Mouse (Mus musculus) MEL (cell line): ENCODE measurements around the gene Kif19a. TPM values are rescaled to one million over a fixed set of nuclear protein-coding genes. Genes with fewer than 3 reads are reported as not detected.

Experiments
- DNase-seq: peaks from one replicate; pipeline ENCODE4 v3.0.0; 2011; ENCODE audit warnings: low read depth, low spot score
- H3K27ac ChIP-seq: 2 replicates; pipeline ENCODE4 v1.5.1; 2012; ENCODE audit warnings: low read depth, mild to moderate bottlenecking, control low read depth, low read length, moderate library complexity; ENCODE audit not compliant: control insufficient read depth
- H3K27me3 ChIP-seq, 2 experiments: fragments of 150-350 bp in 1 of 2; sonication (generic) in 1 of 2; 2 replicates each; pipeline ENCODE4 v1.6.1; 2012; ENCODE audit warnings: low read length in 2 of 2, mild to moderate bottlenecking in 2 of 2, improper control_type of control experiment in 1 of 2, moderate library complexity in 1 of 2; ENCODE audit not compliant: insufficient read depth in 2 of 2, control insufficient read depth in 1 of 2
- H3K36me3 ChIP-seq, 2 experiments: 2 replicates each; pipeline ENCODE4 v1.6.1; 2012 to 2014; ENCODE audit warnings: low read length in 2 of 2, improper control_type of control experiment in 1 of 2, inconsistent platforms in 1 of 2, mild to moderate bottlenecking in 1 of 2; ENCODE audit not compliant: insufficient read depth in 2 of 2, control insufficient read depth in 1 of 2
- H3K4me1 ChIP-seq, 2 experiments: fragments of 150-350 bp in 1 of 2; sonication (generic) in 1 of 2; 2 replicates each; pipeline ENCODE4 v1.6.1; 2012; ENCODE audit warnings: low read length in 2 of 2, improper control_type of control experiment in 1 of 2, mild to moderate bottlenecking in 1 of 2; ENCODE audit not compliant: insufficient read depth in 2 of 2, control insufficient read depth in 1 of 2
- H3K4me3 ChIP-seq, 2 experiments: fragments of 150-350 bp in 1 of 2; sonication (generic) in 1 of 2; 2 replicates each; pipeline ENCODE4 v1.5.1; 2012; ENCODE audit warnings: low read depth in 2 of 2, low read length in 2 of 2, mild to moderate bottlenecking in 2 of 2, moderate library complexity in 2 of 2, control low read depth in 1 of 2, improper control_type of control experiment in 1 of 2; ENCODE audit not compliant: control insufficient read depth in 1 of 2, insufficient read depth in 1 of 2
- H3K79me2 ChIP-seq: 2 replicates; pipeline ENCODE4 v1.6.1; 2012; ENCODE audit warnings: mild to moderate bottlenecking, low read length, moderate library complexity; ENCODE audit not compliant: control insufficient read depth, poor library complexity, insufficient read depth
- H3K9ac ChIP-seq: 2 replicates; pipeline ENCODE4 v1.6.1; 2012; ENCODE audit warnings: low read depth, mild to moderate bottlenecking, control low read depth, low read length, moderate library complexity; ENCODE audit not compliant: control insufficient read depth, poor library complexity, severe bottlenecking
- H3K9me3 ChIP-seq: fragments of 150-350 bp; sonication (generic); replicated peaks from 2 replicates; pipeline ENCODE4 v1.6.1; 2012; ENCODE audit warnings: mild to moderate bottlenecking, low read length, improper control_type of control experiment, moderate library complexity; ENCODE audit not compliant: insufficient read depth
- BHLHE40 ChIP-seq: IDR thresholded peaks from 2 replicates; pipeline ENCODE4 v1.6.1; 2012; ENCODE audit warnings: low read depth, mild to moderate bottlenecking, inconsistent platforms, low read length, improper control_type of control experiment, borderline replicate concordance
- CHD2 ChIP-seq: IDR thresholded peaks from 2 replicates; pipeline ENCODE4 v1.6.1; 2011; ENCODE audit warnings: low read length, improper control_type of control experiment
- CTCF ChIP-seq, 3 experiments: IDR thresholded peaks in 2 of 3; conservative IDR thresholded peaks in 1 of 3; 2 replicates each; pipeline ENCODE4 v1.5.1; 2011 to 2012; ENCODE audit warnings: low read length in 3 of 3, low read depth in 2 of 3, mild to moderate bottlenecking in 2 of 3, improper control_type of control experiment in 1 of 3, inconsistent platforms in 1 of 3, mixed read lengths in 1 of 3, moderate library complexity in 1 of 3; ENCODE audit not compliant: control insufficient read depth in 1 of 3, insufficient read depth in 1 of 3, poor library complexity in 1 of 3, severe bottlenecking in 1 of 3
- ELF1 ChIP-seq: IDR thresholded peaks from 2 replicates; pipeline ENCODE4 v1.6.1; 2014; ENCODE audit warnings: low read depth, mild to moderate bottlenecking, inconsistent platforms, low read length, improper control_type of control experiment, moderate library complexity
- EP300 ChIP-seq, 2 experiments: IDR thresholded peaks; 2 replicates each; pipeline ENCODE4 v1.6.1; 2011; ENCODE audit warnings: improper control_type of control experiment in 2 of 2, low read length in 2 of 2, low read depth in 1 of 2, mild to moderate bottlenecking in 1 of 2
- GABPA ChIP-seq: IDR thresholded peaks from 2 replicates; pipeline ENCODE4 v1.6.1; 2012; ENCODE audit warnings: low read depth, mild to moderate bottlenecking, inconsistent platforms, low read length, improper control_type of control experiment, moderate library complexity
- HCFC1 ChIP-seq: IDR thresholded peaks from 2 replicates; pipeline ENCODE4 v1.6.1; 2012; ENCODE audit warnings: low read depth, mild to moderate bottlenecking, inconsistent platforms, low read length, improper control_type of control experiment, moderate library complexity
- MAFK ChIP-seq: IDR thresholded peaks from 2 replicates; pipeline ENCODE4 v1.6.1; 2011; ENCODE audit warnings: low read depth, mild to moderate bottlenecking, low read length, improper control_type of control experiment, borderline replicate concordance
- MAX ChIP-seq: IDR thresholded peaks from 2 replicates; pipeline ENCODE4 v1.6.1; 2011; ENCODE audit warnings: low read length, improper control_type of control experiment
- MAZ ChIP-seq: IDR thresholded peaks from 2 replicates; pipeline ENCODE4 v1.6.1; 2012; ENCODE audit warnings: low read depth, mild to moderate bottlenecking, inconsistent platforms, low read length, improper control_type of control experiment
- MEF2A ChIP-seq: IDR thresholded peaks from 2 replicates; pipeline ENCODE4 v1.6.1; 2014; ENCODE audit warnings: low read depth, mild to moderate bottlenecking, inconsistent platforms, low read length, improper control_type of control experiment; ENCODE audit not compliant: poor library complexity, insufficient replicate concordance, severe bottlenecking; ENCODE audit errors: extremely low read depth
- MYB ChIP-seq: IDR thresholded peaks from 2 replicates; pipeline ENCODE4 v1.6.1; 2011; ENCODE audit warnings: mild to moderate bottlenecking, low read depth, low read length, improper control_type of control experiment
- NELFE ChIP-seq: IDR thresholded peaks from 2 replicates; pipeline ENCODE4 v1.6.1; 2011; ENCODE audit warnings: low read depth, low read length, improper control_type of control experiment
- NRF1 ChIP-seq: IDR thresholded peaks from 2 replicates; pipeline ENCODE4 v1.6.1; 2014; ENCODE audit warnings: low read depth, mild to moderate bottlenecking, inconsistent platforms, low read length, improper control_type of control experiment, moderate library complexity; ENCODE audit not compliant: poor library complexity, insufficient read depth, severe bottlenecking
- POLR2A ChIP-seq, 2 experiments: IDR thresholded peaks; 2 replicates each; pipeline ENCODE4 v1.6.1; 2011 to 2012; ENCODE audit warnings: low read length in 2 of 2, mild to moderate bottlenecking in 2 of 2, control low read depth in 1 of 2, improper control_type of control experiment in 1 of 2, low read depth in 1 of 2, moderate library complexity in 1 of 2; ENCODE audit not compliant: control insufficient read depth in 1 of 2, insufficient read depth in 1 of 2, poor library complexity in 1 of 2
- POLR2AphosphoS2 ChIP-seq: IDR thresholded peaks from 2 replicates; pipeline ENCODE4 v1.6.1; 2011; ENCODE audit warnings: low read length, improper control_type of control experiment
- SIN3A ChIP-seq: IDR thresholded peaks from 2 replicates; pipeline ENCODE4 v1.6.1; 2012; ENCODE audit warnings: low read length, improper control_type of control experiment, inconsistent platforms
- SMC3 ChIP-seq: IDR thresholded peaks from 2 replicates; pipeline ENCODE4 v1.6.1; 2011; ENCODE audit warnings: low read depth, low read length, improper control_type of control experiment
- TAL1 ChIP-seq: IDR thresholded peaks from 2 replicates; pipeline ENCODE4 v1.6.1; 2012; ENCODE audit warnings: mild to moderate bottlenecking, inconsistent platforms, low read length, moderate library complexity, mixed read lengths
- TBP ChIP-seq: IDR thresholded peaks from 2 replicates; pipeline ENCODE4 v1.8.0; 2011; ENCODE audit warnings: low read depth, low read length, improper control_type of control experiment
- UBTF ChIP-seq: IDR thresholded peaks from 2 replicates; pipeline ENCODE4 v1.6.1; 2012; ENCODE audit warnings: low read depth, mild to moderate bottlenecking, inconsistent platforms, low read length, improper control_type of control experiment, moderate library complexity, borderline replicate concordance; ENCODE audit not compliant: insufficient read depth
- ZC3H11A ChIP-seq: IDR thresholded peaks from 2 replicates; pipeline ENCODE4 v1.6.1; 2012; ENCODE audit warnings: low read depth, mild to moderate bottlenecking, inconsistent platforms, low read length, improper control_type of control experiment
- ZNF384 ChIP-seq: IDR thresholded peaks from 2 replicates; pipeline ENCODE4 v1.6.1; 2012; ENCODE audit warnings: low read depth, mild to moderate bottlenecking, inconsistent platforms, low read length, improper control_type of control experiment
- polyA plus RNA-seq, 2 experiments: library from polyadenylated mRNA; stranded (reverse) in 1 of 2; unstranded in 1 of 2; fragments of >175 nt in 1 of 2; fragments of >200 nt in 1 of 2; gene quantifications; 2 replicates each; pipeline versions ENCODE4 v1.2.1 to v1.2.4; 2012; ENCODE audit warnings: low replicate concordance in 2 of 2, low read depth in 1 of 2; ENCODE audit not compliant: insufficient read length in 2 of 2, insufficient read depth in 1 of 2, missing spikeins in 1 of 2
- total RNA-seq: library from RNA; depleted of rRNA; stranded (reverse); fragments of 300-350 nt; gene quantifications from 2 replicates; pipeline ENCODE4 v1.2.3, GENCODE M21; 2012

Kif19a gene
- total and polyA plus RNA-seq, 3 experiments, result not detected

DNA sequence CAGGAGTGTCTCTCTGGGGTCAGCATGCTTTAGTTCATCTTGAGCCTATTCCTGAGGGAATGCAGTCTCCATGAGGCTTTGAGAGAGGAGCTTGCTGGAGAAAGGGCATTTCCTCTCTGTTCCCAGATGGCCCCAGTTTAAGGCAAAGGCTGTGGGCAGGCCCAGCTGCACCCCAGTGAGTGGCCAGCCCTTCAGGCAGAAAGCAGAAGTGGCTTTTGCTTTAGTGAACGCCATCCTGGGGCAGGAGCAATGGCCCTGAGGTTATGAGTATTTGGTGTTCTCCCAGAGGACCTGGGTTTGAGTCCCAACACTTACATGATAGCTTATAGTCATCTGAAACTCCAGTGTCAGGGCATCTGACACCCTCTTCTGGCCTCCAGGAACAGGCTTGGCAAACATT lies 56.1 kb downstream of the Kif19a start:
- H3K79me2 ChIP-seq, result no peaks in the 10 kb centered on the region

DNA sequence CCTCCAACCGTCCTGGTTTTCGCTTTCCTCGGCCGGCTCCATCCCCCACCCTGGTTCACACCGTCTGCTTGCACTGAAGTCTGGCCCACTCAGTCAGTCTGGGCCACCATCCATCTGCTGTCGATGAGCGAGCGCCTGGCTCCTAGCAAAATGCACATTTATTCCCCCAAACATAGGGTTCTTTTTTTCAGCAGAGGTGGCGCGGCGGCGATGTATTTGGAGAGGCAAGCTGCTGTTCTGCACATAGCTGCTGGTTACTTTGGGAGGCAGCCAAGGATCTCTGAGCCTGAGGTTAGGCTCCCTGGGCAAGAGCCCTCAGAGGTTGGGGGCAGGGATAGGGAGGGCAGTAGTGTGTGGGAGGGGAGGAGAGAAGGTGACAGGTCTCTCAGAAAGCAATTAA lies 57.5 kb downstream of the Kif19a start:
- Histone ChIP-seq H3K9me3 (no peaks in the 10 kb centered on the region), H3K27ac (no peak overlapping the region), H3K9ac (no peak overlapping the region), H3K36me3 (no peaks in the 10 kb centered on the region), H3K27me3 (no peaks in the 10 kb centered on the region), H3K4me3 (no peak overlapping the region), H3K79me2 (no peaks in the 10 kb centered on the region), H3K4me1 (no peaks in the 10 kb centered on the region)
- TF ChIP-seq BHLHE40 (no peak), TBP (no peak), TAL1 (no peak), GABPA (no peak), NRF1 (no peak), HCFC1 (no peak), ZNF384 (no peak), MAX (no peak), MYB (no peak)
- DNase-seq, result no peak

More for the DNA sequence above, 56.1 kb downstream of the Kif19a start:
- H3K27ac ChIP-seq, result no peak overlapping the region
- no peak for DNase-seq
- H3K27me3 ChIP-seq, result no peaks in the 10 kb centered on the region
- TF ChIP-seq MAX, result no peak
- no peaks in the 10 kb centered on the region for H3K36me3 ChIP-seq
- no peak overlapping the region for H3K4me3 ChIP-seq
- H3K4me1 ChIP-seq, result no peaks in the 10 kb centered on the region
- H3K9me3 ChIP-seq, result no peaks in the 10 kb centered on the region
- H3K9ac ChIP-seq, result no peak overlapping the region

DNA sequence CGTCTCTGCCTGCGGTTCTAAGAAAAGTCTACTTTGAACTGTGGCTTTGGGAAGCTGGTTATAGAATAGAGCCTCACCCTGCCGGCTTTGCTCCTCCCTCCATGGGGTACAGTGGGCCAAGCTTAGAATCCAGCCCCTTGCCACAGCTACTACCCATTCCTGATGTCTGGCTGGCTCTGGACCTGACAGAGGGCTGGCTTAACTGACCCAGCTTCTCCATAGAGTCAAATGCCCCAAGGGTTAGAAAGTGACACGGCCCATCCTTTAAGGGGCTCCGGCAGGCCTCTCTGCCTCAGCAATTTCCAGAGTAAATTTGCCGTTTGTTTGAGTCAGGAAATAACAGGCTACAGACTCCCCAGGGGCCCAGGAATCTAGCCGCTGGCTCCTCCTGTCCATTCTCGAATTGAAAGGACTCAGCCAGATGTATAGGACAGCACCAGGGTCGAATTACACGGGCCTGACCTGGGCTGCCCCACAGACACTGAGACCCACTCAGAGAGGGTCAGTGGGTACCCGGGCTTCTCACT lies 58.1 kb downstream of the Kif19a start:
- no peak for DNase-seq
- no peaks in the 10 kb centered on the region for H3K9me3 ChIP-seq
- H3K27ac ChIP-seq, result no peak overlapping the region
- no peaks in the 10 kb centered on the region for H3K79me2 ChIP-seq
- TF ChIP-seq MYB (no peak), TAL1 (no peak), MAZ (no peak), POLR2A (IDR thresholded peaks at IDR 0.05; ENCODE audit: control insufficient read depth in 1 of 2, insufficient read depth in 1 of 2, low read depth in 1 of 2, low read length in 2 of 2, poor library complexity in 1 of 2) (no peak), SIN3A (no peak), ZC3H11A (no peak), EP300 (IDR thresholded peaks at IDR 0.05; ENCODE audit: low read depth in 1 of 2, low read length in 2 of 2) (no peak), CTCF (IDR thresholded peaks at IDR 0.05 in 2 of 3, conservative IDR thresholded peaks at IDR 0.05 in 1 of 3; ENCODE audit: control insufficient read depth in 1 of 3, insufficient read depth in 1 of 3, low read depth in 2 of 3, low read length in 3 of 3, poor library complexity in 1 of 3, severe bottlenecking in 1 of 3) (no peak), TBP (no peak), ELF1 (no peak), SMC3 (no peak), CHD2 (no peak), UBTF (no peak), POLR2AphosphoS2 (no peak), NELFE (no peak), HCFC1 (no peak), MAFK (no peak), MEF2A (no peak)
- H3K9ac ChIP-seq, result no peak overlapping the region
- H3K4me1 ChIP-seq, result no peaks in the 10 kb centered on the region
- H3K4me3 ChIP-seq, result no peak overlapping the region
- no peaks in the 10 kb centered on the region for H3K36me3 ChIP-seq
- no peaks in the 10 kb centered on the region for H3K27me3 ChIP-seq
